Mouse (Mus musculus) E14TG2a.4 (cell line): ENCODE measurements at regions not wholly inside any gene's neighbourhood (a gene's known extent, or its start where the extent isn't known, plus 50 kb on each side); places are given as distances from the start of the nearest gene placed in this dataset.

Experiments
- CTCF ChIP-seq: conservative IDR thresholded peaks from 2 replicates; pipeline ENCODE4 v1.5.1; 2014; ENCODE audit warnings: low read length
- POU5F1 ChIP-seq: IDR thresholded peaks from 2 replicates; pipeline ENCODE4 v1.6.1; 2014; ENCODE audit warnings: low read length, borderline replicate concordance

DNA sequence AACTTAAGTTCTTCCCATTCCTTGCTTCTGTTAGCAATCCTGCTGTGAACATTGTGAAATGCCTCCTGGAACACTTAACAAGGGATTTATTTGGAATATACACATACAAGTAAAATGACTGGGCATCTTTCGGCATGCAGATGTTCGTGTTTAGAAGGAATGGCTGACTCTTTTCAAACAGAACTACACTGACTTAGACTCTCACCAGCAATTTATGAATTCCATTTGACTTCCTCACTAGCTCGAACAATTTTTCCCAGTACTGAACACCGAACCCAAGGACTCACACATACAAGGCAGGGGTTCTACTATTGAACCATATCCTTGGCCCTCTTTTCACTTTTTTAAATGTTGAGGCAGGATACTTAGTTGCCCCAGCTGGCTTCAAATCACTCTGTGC, 412.4 kb upstream of the Tnp1 start:
- no peak for TF ChIP-seq CTCF
- TF ChIP-seq POU5F1: no peak
